Mouse (Mus musculus) G1E (cell line): Measurements from ENCODE around the gene Zfp366. TPM values are rescaled to one million over a fixed set of nuclear protein-coding genes. Genes with fewer than 3 reads are reported as not detected.

ENCODE experiments used
- ATAC-seq: 2 replicates; pipeline ENCODE4 v1.8.0; 2016; ENCODE audit warnings: mild to moderate bottlenecking; ENCODE audit not compliant: insufficient number of reproducible peaks, poor library complexity, low FRiP score, severe bottlenecking; ENCODE audit errors: extremely low read depth
- DNase-seq: peaks from one replicate; pipeline ENCODE4 v3.0.0; 2012; ENCODE audit warnings: low spot score
- H3K27me3 ChIP-seq: 2 replicates; pipeline ENCODE4 v1.6.1; 2012; ENCODE audit warnings: mild to moderate bottlenecking, low read length, inconsistent platforms; ENCODE audit not compliant: insufficient read depth
- H3K36me3 ChIP-seq: replicated peaks from 2 replicates; pipeline ENCODE3; 2012; ENCODE audit warnings: mild to moderate bottlenecking, inconsistent platforms
- H3K4me1 ChIP-seq: 2 replicates; pipeline ENCODE4 v1.6.1; 2012; ENCODE audit warnings: low read depth, low read length, inconsistent platforms, mixed read lengths; ENCODE audit not compliant: insufficient read depth
- H3K4me3 ChIP-seq: 2 replicates; pipeline ENCODE4 v1.5.1; 2012; ENCODE audit warnings: low read depth, mild to moderate bottlenecking, inconsistent platforms, low read length, moderate library complexity, mixed read lengths
- H3K9me3 ChIP-seq: replicated peaks from 2 replicates; pipeline ENCODE4 v1.6.1; 2012; ENCODE audit warnings: inconsistent platforms
- CTCF ChIP-seq: IDR thresholded peaks from 2 replicates; pipeline ENCODE4 v1.5.1; 2012; ENCODE audit warnings: low read depth, low read length, inconsistent platforms, mixed read lengths
- GATA1 ChIP-seq: IDR thresholded peaks from 2 replicates; pipeline ENCODE4 v1.6.1; 2012; ENCODE audit warnings: borderline replicate concordance, low read length, inconsistent platforms, mixed read lengths
- GATA2 ChIP-seq: IDR thresholded peaks from 2 replicates; pipeline ENCODE4 v1.6.1; 2012; ENCODE audit warnings: low read depth, low read length, inconsistent platforms, borderline replicate concordance
- POLR2AphosphoS5 ChIP-seq: IDR thresholded peaks from 2 replicates; pipeline ENCODE4 v1.6.1; 2012; ENCODE audit warnings: low read depth, low read length, inconsistent platforms; ENCODE audit not compliant: insufficient replicate concordance
- TAL1 ChIP-seq: conservative IDR thresholded peaks from 2 replicates; pipeline ENCODE4 v1.6.1; 2012; ENCODE audit warnings: low read depth, low read length, inconsistent platforms, mixed read lengths
- polyA plus RNA-seq: library from polyadenylated mRNA; stranded (reverse); fragments of >175 nt; gene quantifications from 2 replicates; pipeline ENCODE4 v1.2.3, GENCODE M21; 2012
- total RNA-seq, 2 experiments: library from RNA; stranded (forward) in 1 of 2; stranded (reverse) in 1 of 2; fragments of 200-1000 nt in 1 of 2; fragments of >200 nt in 1 of 2; fragmentation: Nextera tagmentation in 1 of 2; gene quantifications; 2 replicates each; pipeline ENCODE4 v1.2.3; 2014 to 2017

Gene Zfp366
- total and polyA plus RNA-seq, 3 experiments = 0.05 TPM; not detected in 2

GRCm38 (mm10) chr13:99228821-99229570 is 44.4 kb downstream of the Zfp366 start:
- Histone ChIP-seq H3K27me3 (peaks cover 8% of the 10 kb centered on the region; the same call in 1 of the 2 replicates), H3K9me3 (no peaks in the 10 kb centered on the region)
- ATAC-seq = no peak

GRCm38 (mm10) chr13:99229641-99230494 is 45.2 kb downstream of the Zfp366 start:
- peaks cover 9% of the 10 kb centered on the region; the same call in 1 of the 2 replicates for H3K27me3 ChIP-seq
- no peak for DNase-seq

More at GRCm38 (mm10) chr13:99228821-99229570, 44.4 kb downstream of the Zfp366 start:
- H3K4me3 ChIP-seq = no peak overlapping the region
- no peaks in the 10 kb centered on the region for H3K36me3 ChIP-seq
- H3K4me1 ChIP-seq = 0 out of 2 replicates have a peak, but pooled peaks cover 5% of the 10 kb centered on the region
- TF ChIP-seq CTCF = no peak
- no peak for TF ChIP-seq TAL1
- no peak for TF ChIP-seq POLR2AphosphoS5
- TF ChIP-seq GATA2 = no peak
- TF ChIP-seq GATA1 = no peak
- no peak for DNase-seq

DNA sequence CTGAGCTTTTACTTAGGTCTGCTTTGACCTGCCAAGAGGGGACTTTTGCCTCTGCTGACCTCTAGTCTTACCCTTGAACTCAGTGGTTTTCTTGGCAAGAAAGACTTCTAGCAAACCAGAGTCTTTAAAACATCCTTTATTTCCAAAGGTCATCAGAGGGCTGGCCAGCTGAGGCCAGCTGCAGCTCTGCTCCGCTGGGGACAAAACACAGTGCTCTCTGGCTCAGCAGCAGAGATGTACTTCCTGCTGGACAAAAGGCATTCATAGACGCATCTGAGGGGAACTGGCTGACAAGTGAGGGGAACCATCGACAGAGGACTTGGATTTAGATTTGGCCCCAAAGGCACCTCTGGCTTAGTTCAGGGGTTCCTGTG is 45.9 kb downstream of the Zfp366 start:
- Histone ChIP-seq H3K4me1 (0 out of 2 replicates have a peak, but pooled peaks cover 5% of the 10 kb centered on the region), H3K4me3 (no peak overlapping the region), H3K36me3 (no peaks in the 10 kb centered on the region), H3K9me3 (no peaks in the 10 kb centered on the region), H3K27me3 (peaks cover 9% of the 10 kb centered on the region; the same call in 1 of the 2 replicates)
- TF ChIP-seq CTCF (no peak), POLR2AphosphoS5 (no peak), GATA1 (no peak), GATA2 (no peak), TAL1 (no peak)
- ATAC-seq (no peak), DNase-seq (no peak)

More at GRCm38 (mm10) chr13:99229641-99230494, 45.2 kb downstream of the Zfp366 start:
- no peaks in the 10 kb centered on the region for H3K9me3 ChIP-seq
- TF ChIP-seq TAL1 (no peak), GATA1 (no peak), POLR2AphosphoS5 (no peak), CTCF (no peak), GATA2 (no peak)
- H3K4me3 ChIP-seq = no peak overlapping the region
- no peak for ATAC-seq
- H3K36me3 ChIP-seq = no peaks in the 10 kb centered on the region
- H3K4me1 ChIP-seq = 0 out of 2 replicates have a peak, but pooled peaks cover 5% of the 10 kb centered on the region

GRCm38 (mm10) chr13:99233333-99233732 is 48.7 kb downstream of the Zfp366 start:
- Histone ChIP-seq H3K4me1 (no peaks in the 10 kb centered on the region), H3K36me3 (no peaks in the 10 kb centered on the region), H3K27me3 (peaks cover 14% of the 10 kb centered on the region; the same call in 1 of the 2 replicates), H3K4me3 (no peak overlapping the region), H3K9me3 (no peaks in the 10 kb centered on the region)
- ATAC-seq (no peak), DNase-seq (no peak)
- no peak for TF ChIP-seq TAL1

GRCm38 (mm10) chr13:99233956-99234355 is 49.3 kb downstream of the Zfp366 start:
- H3K9me3 ChIP-seq = no peaks in the 10 kb centered on the region
- no peak for TF ChIP-seq TAL1
- TF ChIP-seq GATA2 = no peak
- TF ChIP-seq GATA1 = no peak
- TF ChIP-seq POLR2AphosphoS5 = no peak
- TF ChIP-seq CTCF = no peak
- DNase-seq (no peak), ATAC-seq (no peak)
- H3K4me3 ChIP-seq = no peak overlapping the region
- H3K36me3 ChIP-seq = no peaks in the 10 kb centered on the region
- H3K4me1 ChIP-seq = no peaks in the 10 kb centered on the region
- peaks cover 10% of the 10 kb centered on the region; the same call in 1 of the 2 replicates for H3K27me3 ChIP-seq

- no peak for DNase-seq
- no peak for ATAC-seq
Measured at GRCm38 (mm10) chr13:99235428-99236210, 51.0 kb downstream of the Zfp366 start.

More at GRCm38 (mm10) chr13:99235428-99236210, 51.0 kb downstream of the Zfp366 start:
- H3K36me3 ChIP-seq = no peaks in the 10 kb centered on the region
- H3K9me3 ChIP-seq = no peaks in the 10 kb centered on the region
- peaks cover 13% of the 10 kb centered on the region; the same call in 1 of the 2 replicates for H3K27me3 ChIP-seq
- no peak for TF ChIP-seq POLR2AphosphoS5
- no peak for TF ChIP-seq TAL1
- TF ChIP-seq CTCF = no peak
- TF ChIP-seq GATA2 = no peak
- no peak for TF ChIP-seq GATA1
- no peaks in the 10 kb centered on the region for H3K4me1 ChIP-seq
- H3K4me3 ChIP-seq = no peak overlapping the region
